Mouse (Mus musculus) liver, embryonic 14 days (tissue): ENCODE results near the gene Gm16368. TPM values are rescaled to one million over a fixed set of nuclear protein-coding genes. Genes with fewer than 3 reads are reported as not detected.

Experiments used
- polyA plus RNA-seq: library from polyadenylated mRNA; depleted of rRNA; stranded (reverse); fragments of >200 nt; gene quantifications from 2 replicates; pipeline ENCODE4 v1.2.3, GENCODE M21; 2012; rRNA removed

Gm16368 gene
- not detected in 2 replicates for polyA plus RNA-seq

GRCm38 (mm10) chr12:88083397-88083796, at the start of gene Gm16368:
Gm16368 (plus strand) TSS chr12:88083697.

Other genes with a start within 250 kb of the Gm16368 start
- gene Gm2001, start 241.4 kb upstream of the Gm16368 start, polyA plus RNA-seq, result not detected in 2 replicates
- gene Gm2016, start 209.6 kb upstream of the Gm16368 start, polyA plus RNA-seq, result not detected in 2 replicates
- gene Gm2022, start 188.3 kb upstream of the Gm16368 start, polyA plus RNA-seq, result not detected in 2 replicates
- gene Gm2035, start 163.8 kb upstream of the Gm16368 start, polyA plus RNA-seq, result not detected in 2 replicates
- gene Gm2042, start 129.6 kb upstream of the Gm16368 start, polyA plus RNA-seq, result not detected in 2 replicates
- gene Gm2075, start 71.8 kb upstream of the Gm16368 start, polyA plus RNA-seq, result not detected in 2 replicates
- gene Gm6803, start 64.9 kb upstream of the Gm16368 start, polyA plus RNA-seq, result not detected in 2 replicates
- gene Gm2056, start 56.7 kb upstream of the Gm16368 start, polyA plus RNA-seq, result not detected in 2 replicates
- gene Gm10436, start 98.4 kb downstream of the Gm16368 start, polyA plus RNA-seq, result not detected in 2 replicates
- gene Gm8332, start 166.4 kb downstream of the Gm16368 start, polyA plus RNA-seq, result not detected in 2 replicates
- not detected in 2 replicates for gene Gm5662, start 190.8 kb downstream of the Gm16368 start, polyA plus RNA-seq
- not detected in 2 replicates for gene Gm5039, start 240.3 kb downstream of the Gm16368 start, polyA plus RNA-seq